Mouse (Mus musculus) liver, embryonic 11.5 days (tissue): ENCODE data around the gene Iqcd. TPM values are rescaled to one million over a fixed set of nuclear protein-coding genes. Genes with fewer than 3 reads are reported as not detected.

Experiments used
- ATAC-seq: fragments of 200-750 bp; cut with Nextera tagmentation; replicated peaks from 2 replicates; pipeline ENCODE4 v1.8.0; 2017; ENCODE audit warnings: moderate number of reproducible peaks, mild to moderate bottlenecking, moderate TSS enrichment, moderate library complexity; ENCODE audit not compliant: low FRiP score
- DNase-seq: peaks from one replicate; pipeline ENCODE4 v3.0.0-alpha.2; 2017; ENCODE audit warnings: low spot score
- H3K27ac ChIP-seq: fragments of 300-500 bp; sonication (generic); 2 replicates; pipeline ENCODE4 v1.5.1; 2014; ENCODE audit warnings: mild to moderate bottlenecking, low read depth, low read length, control low read depth
- H3K27me3 ChIP-seq: fragments of 300-500 bp; sonication (generic); replicated peaks from 2 replicates; pipeline ENCODE4 v1.6.1; 2014; ENCODE audit warnings: low read length, mixed read lengths; ENCODE audit not compliant: control insufficient read depth, insufficient read depth
- H3K36me3 ChIP-seq: fragments of 300-500 bp; sonication (generic); 2 replicates; pipeline ENCODE4 v1.6.1; 2014; ENCODE audit warnings: mild to moderate bottlenecking, low read length, moderate library complexity, mixed read lengths; ENCODE audit not compliant: control insufficient read depth, insufficient read depth
- H3K4me1 ChIP-seq: fragments of 300-500 bp; sonication (generic); replicated peaks from 2 replicates; pipeline ENCODE4 v1.6.1; 2014; ENCODE audit warnings: low read length, mixed read lengths; ENCODE audit not compliant: control insufficient read depth, insufficient read depth
- H3K4me2 ChIP-seq: fragments of 300-500 bp; sonication (generic); 2 replicates; pipeline ENCODE4 v1.6.1; 2014; ENCODE audit warnings: mild to moderate bottlenecking, control low read depth, moderate library complexity
- H3K4me3 ChIP-seq: fragments of 300-500 bp; sonication (generic); 2 replicates; pipeline ENCODE4 v1.5.1; 2014; ENCODE audit warnings: low read depth, low read length, control low read depth
- H3K9ac ChIP-seq: fragments of 300-500 bp; sonication (generic); 2 replicates; pipeline ENCODE4 v1.6.1; 2014; ENCODE audit warnings: low read depth, low read length, control low read depth
- H3K9me3 ChIP-seq: fragments of 300-500 bp; sonication (generic); 2 replicates; pipeline ENCODE4 v1.6.1; 2016; ENCODE audit warnings: low read length, inconsistent platforms, mixed read lengths; ENCODE audit not compliant: control insufficient read depth
- WGBS: fragments of 180-500 bp; shearing (Covaris S2); extraction: QIAGEN DNeasy Blood & Tissue Kit; methylation state at CpG from one replicate; pipeline ENCODE4 v1.1.7; 2014; 5-methylcytosine and 5-hydroxymethylcytosine counted together
- polyA plus RNA-seq: library from polyadenylated mRNA; unstranded; fragments of >200 nt; fragmentation: Nextera tagmentation; extraction: Ambion mirVana; gene quantifications from 2 replicates; pipeline ENCODE4 v1.2.1, GENCODE M21; 2014

Gene Iqcd
- polyA plus RNA-seq, 1 experiment from 2014 or later = 1.5 TPM

DNA sequence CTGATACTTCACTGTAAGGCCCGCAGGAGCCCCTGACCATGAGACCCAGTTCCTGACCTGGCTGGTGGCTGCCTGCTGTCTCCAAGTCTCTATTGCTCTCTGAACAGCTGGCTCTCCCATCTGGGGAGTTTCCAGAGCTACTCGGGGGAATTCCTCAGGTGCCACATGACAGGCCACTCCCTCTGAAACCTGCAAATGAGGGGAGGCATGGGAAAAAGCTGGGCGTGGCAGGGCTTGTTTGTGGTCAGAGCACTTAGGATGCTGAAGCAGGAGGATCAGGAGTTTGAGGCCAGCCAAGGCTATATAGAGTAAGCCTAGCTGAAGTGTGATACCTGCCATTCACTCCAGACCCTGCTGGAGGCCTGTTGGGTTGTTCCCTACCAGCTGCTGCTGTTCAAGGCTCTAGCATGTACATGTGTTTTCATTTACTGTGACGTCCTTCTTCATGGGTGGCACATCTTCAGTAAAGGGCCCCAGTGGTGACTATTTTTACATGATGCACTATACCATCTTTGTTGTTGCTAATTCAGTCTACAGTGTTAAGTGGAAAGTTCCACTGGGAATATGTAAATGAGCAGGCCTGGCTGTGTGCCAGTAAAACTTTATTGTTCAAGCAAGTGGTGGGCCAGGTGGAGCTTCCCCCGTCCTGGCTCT, 33.5 kb downstream of the Iqcd start:
- no peak overlapping the region for H3K4me2 ChIP-seq
- H3K9me3 ChIP-seq = no peaks in the 10 kb centered on the region
- H3K9ac ChIP-seq = no peak overlapping the region
- no peak overlapping the region for H3K4me3 ChIP-seq
- no peak for DNase-seq
- H3K36me3 ChIP-seq = peaks cover 67% of the 10 kb centered on the region
- H3K27me3 ChIP-seq = no peaks in the 10 kb centered on the region
- no peak overlapping the region for H3K27ac ChIP-seq
- WGBS = 81% methylated on average over 5 of the region's 5 CpGs
- ATAC-seq = no peak
- no peaks in the 10 kb centered on the region for H3K4me1 ChIP-seq

- 96% methylated on average over 10 of the region's 10 CpGs for WGBS
- Histone ChIP-seq H3K36me3 (peaks cover 57% of the 10 kb centered on the region), H3K9ac (no peak overlapping the region), H3K4me1 (no peaks in the 10 kb centered on the region), H3K4me3 (no peak overlapping the region), H3K27me3 (peaks cover under 1% of the 10 kb centered on the region), H3K4me2 (no peak overlapping the region), H3K9me3 (no peaks in the 10 kb centered on the region), H3K27ac (no peak overlapping the region)
- no peak for DNase-seq
- no peak for ATAC-seq
Measured at GRCm38 (mm10) chr5:120624427-120624826, 35.6 kb downstream of the Iqcd start.

DNA sequence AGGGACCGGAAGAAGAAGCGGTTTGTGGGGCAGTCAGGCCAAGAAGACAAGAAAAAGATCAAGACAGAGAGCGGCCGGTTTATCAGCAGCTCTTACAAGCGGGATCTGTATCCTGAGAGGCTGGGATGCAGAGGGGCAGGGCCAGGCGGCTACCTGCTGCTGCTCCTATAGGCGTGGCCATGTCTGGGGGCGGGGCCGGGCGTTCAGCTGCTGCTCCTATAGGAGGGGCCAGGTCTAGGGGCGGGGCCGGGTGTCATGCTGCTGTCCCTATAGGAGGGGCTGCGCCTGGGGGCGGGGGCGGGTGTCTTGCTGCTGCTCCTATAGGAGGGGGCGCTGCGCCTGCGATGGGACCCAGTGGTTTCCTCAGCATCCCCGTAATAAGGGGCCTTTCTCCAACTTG, 37.6 kb downstream of the Iqcd start:
- ATAC-seq = peak; percentile 71
- no peaks in the 10 kb centered on the region for H3K9me3 ChIP-seq
- no peak overlapping the region for H3K9ac ChIP-seq
- DNase-seq = peak; percentile 59
- H3K27me3 ChIP-seq = peaks cover 18% of the 10 kb centered on the region
- H3K4me3 ChIP-seq = no peak overlapping the region
- H3K36me3 ChIP-seq = peaks cover 43% of the 10 kb centered on the region
- 0 out of 2 replicates have a peak, but pooled peaks cover 2% of the 10 kb centered on the region for H3K4me1 ChIP-seq
- no peak overlapping the region for H3K27ac ChIP-seq
- no peak overlapping the region for H3K4me2 ChIP-seq
- WGBS = 55% methylated on average over 19 of the region's 19 CpGs

- peaks cover 42% of the 10 kb centered on the region for H3K36me3 ChIP-seq
- H3K9me3 ChIP-seq = no peaks in the 10 kb centered on the region
- H3K27me3 ChIP-seq = peaks cover 20% of the 10 kb centered on the region
- no peak overlapping the region for H3K27ac ChIP-seq
- 93% methylated on average over 15 of the region's 15 CpGs for WGBS
- H3K9ac ChIP-seq = no peak overlapping the region
- ATAC-seq (no peak), DNase-seq (no peak)
- no peak overlapping the region for H3K4me2 ChIP-seq
- H3K4me1 ChIP-seq = 0 out of 2 replicates have a peak, but pooled peaks cover 3% of the 10 kb centered on the region
- no peak overlapping the region for H3K4me3 ChIP-seq
Measured at GRCm38 (mm10) chr5:120627515-120628300, 38.9 kb downstream of the Iqcd start.

- H3K36me3 ChIP-seq = peaks cover 34% of the 10 kb centered on the region
- H3K27me3 ChIP-seq = peaks cover 20% of the 10 kb centered on the region
- ATAC-seq (no peak), DNase-seq (no peak)
- H3K9me3 ChIP-seq = no peaks in the 10 kb centered on the region
- no peak overlapping the region for H3K4me2 ChIP-seq
- 74% methylated on average over 7 of the region's 7 CpGs for WGBS
- no peak overlapping the region for H3K9ac ChIP-seq
- H3K4me3 ChIP-seq = no peak overlapping the region
- H3K27ac ChIP-seq = no peak overlapping the region
- 0 out of 2 replicates have a peak, but pooled peaks cover 3% of the 10 kb centered on the region for H3K4me1 ChIP-seq
Measured at GRCm38 (mm10) chr5:120628624-120629023, 39.8 kb downstream of the Iqcd start.

DNA sequence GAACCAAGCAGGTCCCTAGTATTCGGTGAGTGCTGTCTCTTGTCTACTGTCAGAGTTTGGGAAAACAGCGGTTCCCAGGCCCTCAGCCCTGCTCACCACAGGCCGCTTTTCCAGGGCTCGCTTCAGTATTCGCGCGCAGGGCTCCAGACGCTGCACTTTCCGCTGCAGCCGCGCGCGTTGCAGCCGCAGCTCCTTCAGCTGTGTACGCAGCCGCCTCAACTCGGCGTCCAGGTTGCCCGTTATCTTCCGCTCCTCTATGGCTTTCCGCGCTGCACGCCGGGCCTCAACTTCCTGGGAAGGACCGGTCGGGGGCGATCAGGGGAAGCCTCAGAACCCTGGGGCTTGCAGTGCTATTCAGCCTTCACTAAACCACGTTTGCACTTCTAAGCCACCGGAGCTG, 42.3 kb downstream of the Iqcd start:
- Histone ChIP-seq H3K4me1 (0 out of 2 replicates have a peak, but pooled peaks cover 3% of the 10 kb centered on the region), H3K9me3 (no peaks in the 10 kb centered on the region), H3K4me2 (peak overlapping the region; percentile 44), H3K4me3 (no peak overlapping the region), H3K27ac (no peak overlapping the region), H3K27me3 (peaks cover 20% of the 10 kb centered on the region), H3K9ac (0 out of 2 replicates have a peak overlapping the region, but pooled peaks have one; percentile 6), H3K36me3 (peaks cover 16% of the 10 kb centered on the region)
- ATAC-seq (no peak), DNase-seq (no peak)
- WGBS = 10% methylated on average over 29 of the region's 29 CpGs

DNA sequence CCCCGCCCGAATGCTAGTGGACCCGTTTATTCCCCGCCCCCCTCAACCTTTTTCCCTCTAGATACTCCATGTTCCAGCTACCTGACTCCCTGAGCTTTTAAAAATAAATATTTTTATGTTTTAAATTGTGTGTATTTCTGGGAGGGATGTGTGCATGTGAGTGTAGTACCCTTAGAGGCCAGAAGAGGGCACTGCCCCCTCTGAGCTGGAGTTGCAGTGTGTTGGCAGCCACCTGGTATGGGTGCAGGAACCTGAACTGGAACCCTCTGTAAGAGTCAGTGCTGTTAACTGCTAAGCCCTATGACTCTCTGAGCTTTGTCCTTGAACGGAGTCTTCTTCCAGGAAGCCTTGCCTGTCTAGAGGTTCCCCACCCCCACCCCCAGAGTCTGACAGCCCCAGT, 43.1 kb downstream of the Iqcd start:
- ATAC-seq (no peak), DNase-seq (no peak)
- no peak overlapping the region for H3K27ac ChIP-seq
- no peak overlapping the region for H3K4me3 ChIP-seq
- no peak overlapping the region for H3K9ac ChIP-seq
- H3K27me3 ChIP-seq = peaks cover 20% of the 10 kb centered on the region
- H3K4me1 ChIP-seq = 0 out of 2 replicates have a peak, but pooled peaks cover 3% of the 10 kb centered on the region
- WGBS = 75% methylated on average over 5 of the region's 5 CpGs
- peaks cover 9% of the 10 kb centered on the region for H3K36me3 ChIP-seq
- H3K9me3 ChIP-seq = no peaks in the 10 kb centered on the region
- no peak overlapping the region for H3K4me2 ChIP-seq

GRCm38 (mm10) chr5:120634131-120634530, 45.3 kb downstream of the Iqcd start, which contains the start of gene Cfap73:
Gene Cfap73, minus strand, starts transcription at chr5:120634235.
- H3K4me1 ChIP-seq = 0 out of 2 replicates have a peak, but pooled peaks cover 3% of the 10 kb centered on the region
- WGBS = 43% methylated on average over 9 of the region's 9 CpGs
- H3K27me3 ChIP-seq = peaks cover 20% of the 10 kb centered on the region
- DNase-seq (no peak), ATAC-seq (no peak)
- no peak within 1 kb of the TSS for H3K9ac ChIP-seq
- H3K36me3 ChIP-seq = no peaks in the 10 kb centered on the region
- H3K4me3 ChIP-seq = no peak within 1 kb of the TSS
- no peak within 1 kb of the TSS for H3K27ac ChIP-seq
- H3K9me3 ChIP-seq = no peaks in the 10 kb centered on the region
- no peak within 1 kb of the TSS for H3K4me2 ChIP-seq
